Mouse (Mus musculus) embryo, embryonic 10.5 days (tissue): Measurements from ENCODE around the gene Runx1.
A peak's percentile ranks its signal among the peaks of the same experiment; 100 is the strongest.

Experiments
- DNase-seq: peaks from one replicate; pipeline ENCODE4 v3.0.0-alpha.2; 2015; ENCODE audit warnings: low spot score

The Runx1 gene

GRCm38 (mm10) chr16:92609006-92609716 is 216.8 kb downstream of the Runx1 start:
- DNase-seq: peak; percentile 58

- DNase-seq: no peak
These were observed 217.6 kb downstream of the Runx1 start for GRCm38 (mm10) chr16:92608180-92608960.

- DNase-seq: no peak
These were observed 219.4 kb downstream of the Runx1 start for GRCm38 (mm10) chr16:92606491-92606965.

- peak; percentile 61 for DNase-seq
These were observed 220.1 kb downstream of the Runx1 start for GRCm38 (mm10) chr16:92605606-92606490.

GRCm38 (mm10) chr16:92602504-92602903 is 223.4 kb downstream of the Runx1 start:
- DNase-seq: no peak

GRCm38 (mm10) chr16:92601270-92601826 is 224.6 kb downstream of the Runx1 start:
- no peak for DNase-seq

- DNase-seq: no peak
These were observed 226.5 kb downstream of the Runx1 start for GRCm38 (mm10) chr16:92599451-92599850.

- DNase-seq: no peak
These were observed 228.3 kb downstream of the Runx1 start for GRCm38 (mm10) chr16:92597655-92598054.

GRCm38 (mm10) chr16:92592207-92592606 is 233.7 kb downstream of the Runx1 start:
- no peak for DNase-seq

GRCm38 (mm10) chr16:92591783-92592182 is 234.2 kb downstream of the Runx1 start:
- DNase-seq: no peak

- no peak for DNase-seq
These were observed 238.1 kb downstream of the Runx1 start for GRCm38 (mm10) chr16:92587836-92588235.

- DNase-seq: no peak
These were observed 244.2 kb downstream of the Runx1 start for GRCm38 (mm10) chr16:92581767-92582166.

- DNase-seq: no peak
These were observed 245.0 kb downstream of the Runx1 start for GRCm38 (mm10) chr16:92580981-92581380.

GRCm38 (mm10) chr16:92578915-92579653 is 246.9 kb downstream of the Runx1 start:
- DNase-seq: no peak

GRCm38 (mm10) chr16:92577381-92577780 is 248.6 kb downstream of the Runx1 start:
- no peak for DNase-seq

GRCm38 (mm10) chr16:92575792-92576191 is 250.2 kb downstream of the Runx1 start:
- no peak for DNase-seq

- peak; percentile 18 for DNase-seq
These were observed 252.8 kb downstream of the Runx1 start for GRCm38 (mm10) chr16:92573193-92573592.

GRCm38 (mm10) chr16:92571246-92571645 is 254.7 kb downstream of the Runx1 start:
- DNase-seq: no peak

- DNase-seq: no peak
These were observed 259.8 kb downstream of the Runx1 start for GRCm38 (mm10) chr16:92566146-92566545.

GRCm38 (mm10) chr16:92565708-92566107 is 260.2 kb downstream of the Runx1 start:
- peak; percentile 90 for DNase-seq

GRCm38 (mm10) chr16:92565291-92565690 is 260.7 kb downstream of the Runx1 start:
- no peak for DNase-seq
